Mouse (Mus musculus) heart, postnatal 0 days (tissue): ENCODE measurements around the gene Tmc7. TPM values are rescaled to one million over a fixed set of nuclear protein-coding genes. Genes with fewer than 3 reads are reported as not detected.

Experiments used
- ATAC-seq: fragments of 200-750 bp; cut with Nextera tagmentation; 2 replicates; pipeline ENCODE4 v1.8.0; 2017; ENCODE audit warnings: low read depth, moderate number of reproducible peaks, moderate library complexity; ENCODE audit not compliant: insufficient read depth
- DNase-seq: peaks from one replicate; pipeline ENCODE4 v3.0.0-alpha.2; 2016; ENCODE audit warnings: low spot score
- H3K27ac ChIP-seq: fragments of 300-500 bp; sonication (generic); 2 replicates; pipeline ENCODE4 v1.5.1; 2014; ENCODE audit warnings: low read depth, mild to moderate bottlenecking
- H3K27me3 ChIP-seq: fragments of 300-500 bp; sonication (generic); 2 replicates; pipeline ENCODE4 v1.6.1; 2014; ENCODE audit warnings: low read length, mixed read lengths; ENCODE audit not compliant: control insufficient read depth, insufficient read depth
- H3K36me3 ChIP-seq: fragments of 300-500 bp; sonication (generic); replicated peaks from 2 replicates; pipeline ENCODE4 v1.6.1; 2014; ENCODE audit warnings: low read length, mixed read lengths; ENCODE audit not compliant: control insufficient read depth, insufficient read depth
- H3K4me1 ChIP-seq: fragments of 300-500 bp; sonication (generic); 2 replicates; pipeline ENCODE4 v1.6.1; 2014; ENCODE audit warnings: antibody characterized with exemption; ENCODE audit not compliant: control insufficient read depth, insufficient read depth
- H3K4me2 ChIP-seq: fragments of 300-500 bp; sonication (generic); 2 replicates; pipeline ENCODE4 v1.6.1; 2014; ENCODE audit warnings: low read depth, mild to moderate bottlenecking, low read length, moderate library complexity
- H3K4me3 ChIP-seq: fragments of 300-500 bp; sonication (generic); 2 replicates; pipeline ENCODE4 v1.5.1; 2014; ENCODE audit warnings: low read depth, low read length
- H3K9ac ChIP-seq: fragments of 300-500 bp; sonication (generic); replicated peaks from 2 replicates; pipeline ENCODE4 v1.6.1; 2014; ENCODE audit warnings: low read depth, low read length, mixed read lengths
- H3K9me3 ChIP-seq: fragments of 300-500 bp; sonication (generic); replicated peaks from 2 replicates; pipeline ENCODE4 v1.6.1; 2016; ENCODE audit warnings: low read length; ENCODE audit not compliant: control insufficient read depth
- CTCF ChIP-seq: IDR thresholded peaks from 2 replicates; pipeline ENCODE4 v1.5.1; 2016; ENCODE audit warnings: antibody characterized with exemption, control low read depth, low read depth
- EP300 ChIP-seq: IDR thresholded peaks from 2 replicates; pipeline ENCODE4 v1.6.1; 2016; ENCODE audit warnings: antibody characterized with exemption, low read depth
- WGBS: fragments of 180-500 bp; shearing (Covaris S2); extraction: QIAGEN DNeasy Blood & Tissue Kit; methylation state at CpG from one replicate; pipeline ENCODE4 v1.1.7; 2014; 5-methylcytosine and 5-hydroxymethylcytosine counted together
- polyA plus RNA-seq: library from polyadenylated mRNA; unstranded; fragments of >200 nt; fragmentation: Nextera tagmentation; extraction: Ambion mirVana; gene quantifications from 2 replicates; pipeline ENCODE4 v1.2.1, GENCODE M21; 2015
- total RNA-seq: library from RNA; depleted of rRNA; stranded (reverse); fragments of >200 nt; gene quantifications from 2 replicates; pipeline ENCODE4 v1.2.3, GENCODE M21; 2014; ENCODE audit warnings: low replicate concordance

The Tmc7 gene
- total and polyA plus RNA-seq, 2 experiments from 2014 or later = 3.2 to 3.6 TPM

- Histone ChIP-seq H3K27me3 (0 out of 2 replicates have a peak, but pooled peaks cover 8% of the 10 kb centered on the region), H3K4me1 (no peaks in the 10 kb centered on the region), H3K27ac (no peak overlapping the region), H3K4me3 (no peak overlapping the region), H3K9me3 (no peaks in the 10 kb centered on the region), H3K36me3 (no peaks in the 10 kb centered on the region), H3K9ac (no peak overlapping the region), H3K4me2 (no peak overlapping the region)
- WGBS = 81% methylated on average over 7 of the region's 7 CpGs
- TF ChIP-seq CTCF = no peak
- TF ChIP-seq EP300 = no peak
- DNase-seq (no peak), ATAC-seq (no peak)
Measured at GRCm38 (mm10) chr7:118620243-118620906, 35.8 kb upstream of the Tmc7 start.

- no peaks in the 10 kb centered on the region for H3K4me1 ChIP-seq
- H3K27ac ChIP-seq = no peak overlapping the region
- no peaks in the 10 kb centered on the region for H3K36me3 ChIP-seq
- no peak overlapping the region for H3K4me2 ChIP-seq
- no peak overlapping the region for H3K4me3 ChIP-seq
- WGBS = 79% methylated on average over 5 of the region's 5 CpGs
- ATAC-seq = no peak
- peaks cover 4% of the 10 kb centered on the region; the same call in 1 of the 2 replicates for H3K27me3 ChIP-seq
- H3K9ac ChIP-seq = no peak overlapping the region
- no peak for DNase-seq
- TF ChIP-seq EP300 (no peak), CTCF (no peak)
- no peaks in the 10 kb centered on the region for H3K9me3 ChIP-seq
Measured at GRCm38 (mm10) chr7:118618104-118618503, 33.6 kb upstream of the Tmc7 start.

GRCm38 (mm10) chr7:118614076-118614475 lies 29.5 kb upstream of the Tmc7 start:
- DNase-seq = no peak
- H3K27me3 ChIP-seq = peaks cover 9% of the 10 kb centered on the region
- TF ChIP-seq CTCF = no peak
- no peak for TF ChIP-seq EP300
- ATAC-seq = no peak
- H3K4me2 ChIP-seq = no peak overlapping the region
- H3K4me1 ChIP-seq = no peaks in the 10 kb centered on the region
- no peaks in the 10 kb centered on the region for H3K9me3 ChIP-seq
- 62% methylated on average over 13 of the region's 13 CpGs for WGBS
- no peak overlapping the region for H3K4me3 ChIP-seq
- no peak overlapping the region for H3K9ac ChIP-seq
- H3K36me3 ChIP-seq = no peaks in the 10 kb centered on the region
- H3K27ac ChIP-seq = no peak overlapping the region

DNA sequence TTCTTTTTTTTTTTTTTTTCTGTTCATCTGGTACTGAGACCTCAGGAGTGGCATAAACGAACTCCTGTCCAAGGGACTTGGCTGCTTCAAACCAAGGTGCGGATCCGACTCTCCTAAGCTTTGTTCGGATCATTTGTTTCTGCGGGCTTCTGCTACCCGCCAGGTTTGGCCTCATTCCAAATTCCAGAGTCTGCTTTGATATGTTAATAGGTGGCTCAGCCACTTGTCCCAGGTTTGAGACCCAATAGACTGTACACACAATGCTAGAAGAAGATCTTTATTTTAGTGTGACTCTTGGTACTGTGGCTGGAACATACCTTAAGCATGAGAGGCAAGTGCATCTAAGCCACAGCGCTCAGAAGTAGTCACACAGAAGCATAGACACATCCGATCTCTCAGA lies 27.4 kb upstream of the Tmc7 start:
- TF ChIP-seq EP300 (no peak), CTCF (no peak)
- 63% methylated on average over 8 of the region's 8 CpGs for WGBS
- ATAC-seq = no peak
- Histone ChIP-seq H3K27me3 (peaks cover 10% of the 10 kb centered on the region), H3K4me1 (no peaks in the 10 kb centered on the region), H3K36me3 (no peaks in the 10 kb centered on the region), H3K4me2 (no peak overlapping the region), H3K27ac (no peak overlapping the region), H3K9ac (no peak overlapping the region), H3K9me3 (no peaks in the 10 kb centered on the region), H3K4me3 (no peak overlapping the region)
- DNase-seq = no peak

DNA sequence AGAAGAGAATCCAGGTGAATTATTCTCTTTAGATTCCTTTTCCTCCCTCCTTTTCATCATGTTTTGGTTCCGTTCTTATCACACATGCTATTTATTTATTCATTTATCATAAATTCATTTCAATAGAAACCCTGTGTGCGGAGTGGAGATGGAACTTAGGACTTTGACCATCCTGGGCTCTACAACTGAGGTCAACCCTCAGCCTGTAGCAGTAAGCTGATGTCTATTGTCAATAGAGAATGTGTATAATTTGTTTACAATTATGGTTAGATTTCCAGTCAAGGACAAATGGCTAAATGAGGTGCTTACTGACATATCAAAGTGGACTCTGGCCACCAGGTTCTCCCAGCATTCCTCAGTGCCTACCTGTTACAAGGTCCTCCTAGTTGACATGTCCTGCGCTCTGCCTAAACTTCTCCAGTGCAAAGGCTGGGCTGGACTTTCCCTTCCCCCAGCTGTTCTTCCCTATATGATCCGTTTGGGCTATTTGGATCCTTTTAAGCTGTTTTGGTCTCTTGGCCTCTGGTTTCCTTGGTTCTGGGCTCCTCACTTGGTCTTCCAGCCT lies 26.7 kb upstream of the Tmc7 start:
- H3K27ac ChIP-seq = no peak overlapping the region
- TF ChIP-seq EP300 (no peak), CTCF (no peak)
- no peak for ATAC-seq
- H3K4me2 ChIP-seq = no peak overlapping the region
- no peaks in the 10 kb centered on the region for H3K36me3 ChIP-seq
- H3K9ac ChIP-seq = no peak overlapping the region
- peaks cover 10% of the 10 kb centered on the region for H3K27me3 ChIP-seq
- H3K4me3 ChIP-seq = no peak overlapping the region
- WGBS = 79% methylated on average over 4 of the region's 4 CpGs
- H3K9me3 ChIP-seq = no peaks in the 10 kb centered on the region
- no peaks in the 10 kb centered on the region for H3K4me1 ChIP-seq
- no peak for DNase-seq

DNA sequence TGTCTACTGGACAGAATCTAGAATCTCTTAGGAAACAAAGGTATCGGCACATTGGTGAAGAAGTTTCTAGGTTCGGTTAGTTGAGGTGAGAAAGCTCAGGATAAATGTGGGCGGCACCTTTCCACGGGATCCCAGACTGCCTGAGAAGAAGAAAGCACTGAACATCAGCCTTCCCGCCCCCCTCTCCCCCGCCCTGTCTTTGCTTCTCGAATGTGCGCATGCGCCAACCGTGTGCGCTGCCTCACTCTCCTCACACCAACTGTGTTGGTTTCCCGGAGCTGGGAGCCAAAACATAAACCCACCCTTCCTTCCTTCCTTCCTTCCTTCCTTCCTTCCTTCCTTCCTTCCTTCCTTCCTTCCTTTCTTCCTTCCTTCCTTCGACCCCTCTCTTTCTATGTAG lies 26.2 kb upstream of the Tmc7 start:
- Histone ChIP-seq H3K9ac (no peak overlapping the region), H3K4me3 (no peak overlapping the region), H3K27me3 (peaks cover 10% of the 10 kb centered on the region), H3K4me1 (no peaks in the 10 kb centered on the region), H3K4me2 (no peak overlapping the region), H3K9me3 (no peaks in the 10 kb centered on the region), H3K36me3 (no peaks in the 10 kb centered on the region), H3K27ac (no peak overlapping the region)
- DNase-seq (no peak), ATAC-seq (no peak)
- TF ChIP-seq EP300 = no peak
- no peak for TF ChIP-seq CTCF
- 75% methylated on average over 13 of the region's 13 CpGs for WGBS
